Mouse (Mus musculus): Measurements from ENCODE around the gene Spats2. TPM values are rescaled to one million over a fixed set of nuclear protein-coding genes. Genes with fewer than 3 reads are reported as not detected.

The Spats2 gene
- polyA plus RNA-seq, 1 experiment from 2014 or later = 34.9 TPM

DNA sequence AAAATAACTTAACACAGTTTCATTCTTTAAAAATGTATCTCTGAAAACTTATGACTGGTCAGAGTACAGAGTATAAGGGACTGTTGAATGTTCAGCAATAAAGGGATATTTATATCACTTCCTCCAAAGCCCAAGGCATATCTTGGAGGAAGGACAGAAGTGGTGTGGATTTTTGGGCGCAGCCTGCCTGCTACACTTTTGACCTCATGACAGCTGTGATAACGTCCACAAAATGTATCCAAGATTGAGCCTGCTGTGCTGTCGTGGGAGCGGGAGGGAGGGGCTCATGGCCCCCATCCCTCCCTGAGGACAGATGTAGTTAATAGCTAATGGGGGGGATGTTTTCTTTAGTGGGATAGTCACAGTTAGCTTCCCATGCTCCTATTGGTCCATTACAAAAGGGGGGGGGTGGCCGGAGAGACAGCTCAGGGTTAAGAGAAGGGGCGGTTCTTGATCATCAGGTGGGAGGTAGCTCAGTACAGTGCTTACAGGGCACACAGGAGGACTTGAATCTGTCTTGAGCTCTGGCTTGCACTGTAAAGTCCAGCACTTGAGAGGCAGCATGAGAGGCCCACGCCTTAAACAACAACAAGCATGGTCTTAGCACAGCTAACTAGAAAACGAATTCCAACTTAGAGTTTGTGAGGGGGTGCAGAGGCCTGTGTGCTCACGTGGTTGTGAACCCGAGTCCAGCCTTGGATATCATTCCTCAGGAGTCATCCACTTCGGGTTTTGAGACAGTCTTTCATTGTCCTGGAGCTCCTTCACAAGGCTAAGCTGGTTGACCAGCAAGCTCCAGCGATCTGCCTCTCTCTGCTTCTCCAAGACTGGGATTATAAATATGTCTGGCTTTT, 38.0 kb downstream of the Spats2 start:
- no peak overlapping the region for H3K4me3 ChIP-seq
- no peaks in the 10 kb centered on the region for H3K9me3 ChIP-seq
- no peak for ATAC-seq (ENCODE audit: low FRiP score, low read depth)
- 84% methylated on average over 12 of the region's 12 CpGs for WGBS
- H3K27me3 ChIP-seq = no peaks in the 10 kb centered on the region
- H3K4me2 ChIP-seq = no peak overlapping the region
- no peaks in the 10 kb centered on the region for H3K4me1 ChIP-seq (replicated peaks)
- no peak overlapping the region for H3K27ac ChIP-seq (replicated peaks)
- peaks cover 8% of the 10 kb centered on the region; the same call in 1 of the 2 replicates for H3K36me3 ChIP-seq
- H3K9ac ChIP-seq = no peak overlapping the region

DNA sequence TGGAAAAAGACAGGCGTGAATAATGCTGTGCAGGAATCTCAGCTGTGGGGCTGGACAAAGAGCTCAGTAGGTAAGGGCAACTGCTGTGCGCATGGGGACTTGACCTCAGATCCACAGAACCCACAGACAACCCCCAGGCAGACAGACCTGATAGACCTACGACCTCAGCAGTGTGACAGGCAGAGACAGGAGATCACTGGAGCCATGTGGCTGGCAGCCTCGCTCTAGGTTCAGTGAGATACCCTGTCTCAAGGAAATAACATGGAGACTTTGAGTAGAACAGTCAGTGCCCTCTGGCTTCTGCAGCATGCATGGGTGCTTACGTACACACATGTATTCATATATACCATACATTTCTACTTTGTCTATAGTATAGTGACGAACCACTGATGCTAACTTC, 46.4 kb downstream of the Spats2 start:
- no peaks in the 10 kb centered on the region for H3K4me1 ChIP-seq (replicated peaks)
- H3K27me3 ChIP-seq = no peaks in the 10 kb centered on the region
- WGBS = 93% methylated on average over 6 of the region's 6 CpGs
- H3K4me2 ChIP-seq = no peak overlapping the region
- no peak overlapping the region for H3K27ac ChIP-seq (replicated peaks)
- no peaks in the 10 kb centered on the region for H3K9me3 ChIP-seq
- no peak overlapping the region for H3K9ac ChIP-seq
- peaks cover 28% of the 10 kb centered on the region for H3K36me3 ChIP-seq
- ATAC-seq (ENCODE audit: low FRiP score, low read depth) = no peak
- no peak overlapping the region for H3K4me3 ChIP-seq

DNA sequence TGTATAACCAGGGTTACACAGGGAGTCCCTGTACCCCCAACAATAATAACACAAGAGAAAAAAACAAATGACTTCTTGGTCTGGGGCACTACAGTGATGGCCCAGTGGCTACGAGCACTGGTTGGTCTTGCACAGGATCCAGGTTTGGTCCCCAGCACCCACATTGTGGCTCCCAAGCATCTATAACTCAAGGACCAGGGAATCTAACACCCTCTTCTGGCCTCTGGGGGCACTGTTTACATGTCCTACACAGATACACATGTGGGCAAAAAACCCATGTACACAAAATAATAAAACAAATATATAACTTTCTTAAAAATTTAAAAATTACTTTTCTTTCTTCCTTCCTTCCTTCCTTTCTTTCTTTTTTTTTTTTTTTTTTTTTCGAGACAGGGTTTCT, 53.9 kb downstream of the Spats2 start:
- Histone ChIP-seq H3K4me2 (no peak overlapping the region), H3K9me3 (no peaks in the 10 kb centered on the region), H3K27ac (replicated peaks) (no peak overlapping the region), H3K4me3 (no peak overlapping the region), H3K27me3 (no peaks in the 10 kb centered on the region), H3K4me1 (replicated peaks) (no peaks in the 10 kb centered on the region), H3K9ac (no peak overlapping the region), H3K36me3 (peaks cover 36% of the 10 kb centered on the region)
- WGBS = 92% methylated on average over 1 of the region's 2 CpGs
- ATAC-seq (ENCODE audit: low FRiP score, low read depth) = no peak

DNA sequence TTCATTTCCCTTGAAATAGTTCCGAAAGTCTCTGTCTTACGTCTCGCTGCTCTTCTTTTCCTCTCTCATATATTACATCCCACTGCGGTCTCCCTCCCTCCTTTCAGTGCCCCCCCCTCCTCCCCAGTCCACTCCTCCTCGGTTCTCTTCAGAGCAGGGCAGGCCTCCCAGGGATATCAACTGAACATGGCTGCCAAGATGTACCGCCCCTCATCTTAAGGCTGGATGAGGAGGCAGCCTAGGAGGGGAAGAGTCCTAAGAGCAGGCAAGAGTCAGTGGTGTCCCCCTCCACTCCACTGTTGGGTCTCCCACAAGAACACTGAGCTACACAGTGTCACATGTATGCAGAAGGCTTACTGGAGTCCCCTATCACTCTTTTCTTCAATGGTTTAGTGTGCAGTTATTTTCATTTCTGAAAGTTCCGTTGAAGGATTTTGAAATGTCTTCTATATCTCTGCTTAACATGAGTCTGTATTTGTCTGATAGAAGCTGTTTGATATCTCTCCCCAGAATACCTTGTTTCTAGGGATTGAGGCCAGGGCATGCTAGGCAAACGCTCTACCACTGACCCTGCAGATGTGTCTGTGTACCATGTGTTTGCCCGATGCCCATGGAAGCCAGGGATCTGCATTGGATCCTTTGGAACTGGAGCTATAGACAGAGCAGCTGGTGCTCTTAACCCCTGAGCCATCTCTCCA, 58.6 kb downstream of the Spats2 start:
- Histone ChIP-seq H3K9ac (no peak overlapping the region), H3K4me3 (no peak overlapping the region), H3K4me1 (replicated peaks) (no peaks in the 10 kb centered on the region), H3K4me2 (no peak overlapping the region), H3K36me3 (peaks cover 44% of the 10 kb centered on the region), H3K27ac (replicated peaks) (no peak overlapping the region), H3K27me3 (no peaks in the 10 kb centered on the region), H3K9me3 (no peaks in the 10 kb centered on the region)
- ATAC-seq (ENCODE audit: low FRiP score, low read depth) = no peak
- WGBS = 94% methylated on average over 9 of the region's 9 CpGs

DNA sequence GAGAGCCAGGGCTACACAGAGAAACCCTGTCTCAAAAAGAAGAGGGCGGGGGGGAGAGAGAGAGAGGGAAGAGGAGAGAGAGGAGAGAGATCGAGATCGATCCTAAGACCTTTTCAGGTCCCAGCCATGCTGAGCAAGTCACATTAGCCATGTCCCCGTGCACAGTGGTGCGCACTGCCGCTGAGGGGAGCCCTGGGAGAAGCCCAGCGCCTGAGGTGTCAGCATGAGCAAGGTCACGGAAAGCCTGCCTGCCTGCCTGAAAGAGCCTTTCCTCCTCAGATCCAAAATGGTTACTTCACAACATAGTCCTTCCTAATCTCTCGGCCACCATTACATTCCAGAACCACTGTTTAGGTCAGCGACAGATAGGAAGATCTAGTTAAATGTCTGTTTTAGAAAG, 68.6 kb downstream of the Spats2 start:
- no peak overlapping the region for H3K9ac ChIP-seq
- 60% methylated on average over 10 of the region's 10 CpGs for WGBS
- ATAC-seq (ENCODE audit: low FRiP score, low read depth) = no peak

DNA sequence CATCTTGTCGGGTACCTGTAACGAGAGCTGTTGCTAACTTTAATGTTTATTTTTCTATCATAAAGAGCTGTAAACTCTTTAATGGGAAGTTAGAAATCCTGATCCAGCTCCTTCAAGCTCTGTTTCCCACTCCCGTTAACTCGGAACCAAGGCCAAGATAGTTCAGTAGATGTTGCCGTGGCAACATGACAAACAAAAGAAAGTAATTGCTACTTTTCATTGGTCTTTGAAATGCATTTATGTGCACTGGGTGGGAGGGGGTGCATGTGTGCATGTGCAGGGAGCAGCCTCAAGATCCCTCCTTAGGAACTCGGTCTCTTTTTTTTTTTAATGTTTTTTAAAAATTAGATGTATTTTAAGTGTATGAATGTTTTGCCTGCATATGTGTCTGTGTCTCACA, 69.3 kb downstream of the Spats2 start:
- no peak for ATAC-seq (ENCODE audit: low FRiP score, low read depth)
- Histone ChIP-seq H3K4me1 (replicated peaks) (no peaks in the 10 kb centered on the region; the same call in 1 of the 2 replicates), H3K9ac (no peak overlapping the region), H3K27ac (replicated peaks) (no peak overlapping the region), H3K9me3 (no peaks in the 10 kb centered on the region), H3K36me3 (peaks cover 9% of the 10 kb centered on the region), H3K27me3 (no peaks in the 10 kb centered on the region), H3K4me2 (no peak overlapping the region), H3K4me3 (no peak overlapping the region)
- WGBS = 40% methylated on average over 6 of the region's 6 CpGs

More for the DNA sequence above, 68.6 kb downstream of the Spats2 start:
- Histone ChIP-seq H3K27me3 (no peaks in the 10 kb centered on the region), H3K27ac (replicated peaks) (no peak overlapping the region), H3K4me3 (no peak overlapping the region), H3K36me3 (peaks cover 9% of the 10 kb centered on the region), H3K4me1 (replicated peaks) (no peaks in the 10 kb centered on the region; the same call in 1 of the 2 replicates), H3K9me3 (no peaks in the 10 kb centered on the region), H3K4me2 (no peak overlapping the region)

DNA sequence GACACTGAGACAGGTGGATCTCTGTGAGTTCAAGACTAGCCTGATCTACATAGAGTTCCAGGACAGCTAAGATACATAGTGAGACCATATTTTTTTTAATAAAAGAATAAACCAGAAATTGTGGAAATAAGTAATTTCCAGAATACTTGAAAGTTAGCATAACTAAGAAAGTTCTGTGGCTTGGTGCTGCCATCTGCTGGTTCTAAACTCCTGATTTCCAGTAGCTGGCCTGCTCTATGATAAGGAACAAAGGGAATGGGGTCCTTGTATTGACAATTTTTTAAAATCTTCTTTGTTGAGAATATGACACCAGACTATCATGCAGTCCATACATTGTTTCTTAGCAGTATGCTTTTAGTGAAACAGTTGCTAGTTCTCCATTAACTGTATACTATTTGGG, 73.0 kb downstream of the Spats2 start:
- H3K4me1 ChIP-seq (replicated peaks) = no peaks in the 10 kb centered on the region; the same call in 1 of the 2 replicates
- no peak overlapping the region for H3K4me2 ChIP-seq
- H3K9me3 ChIP-seq = no peaks in the 10 kb centered on the region
- no peaks in the 10 kb centered on the region for H3K36me3 ChIP-seq
- no peaks in the 10 kb centered on the region for H3K27me3 ChIP-seq
- ATAC-seq (ENCODE audit: low FRiP score, low read depth) = no peak
- H3K9ac ChIP-seq = no peak overlapping the region
- H3K4me3 ChIP-seq = no peak overlapping the region
- H3K27ac ChIP-seq (replicated peaks) = no peak overlapping the region

DNA sequence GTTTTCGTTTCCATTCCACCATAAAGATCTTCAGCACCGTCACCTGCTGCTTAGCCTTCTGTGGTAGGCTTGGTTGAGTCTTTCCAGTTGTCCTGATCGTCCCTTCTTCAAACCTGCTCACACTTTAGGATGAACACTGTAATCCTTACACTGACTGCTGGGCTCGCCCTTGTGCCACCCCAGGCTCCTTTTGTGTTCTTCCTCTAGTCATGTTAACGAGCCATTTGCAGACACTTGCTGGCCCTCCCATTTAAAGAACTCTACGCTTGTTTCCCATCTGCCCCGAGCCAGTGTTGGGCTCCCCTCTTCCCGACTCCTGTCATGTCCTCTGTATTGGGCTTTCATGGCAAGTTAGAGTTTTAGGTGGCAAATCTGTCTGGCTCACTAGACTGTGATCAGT, 80.2 kb downstream of the Spats2 start:
- Histone ChIP-seq H3K27me3 (no peaks in the 10 kb centered on the region), H3K4me2 (no peak overlapping the region), H3K4me1 (replicated peaks) (no peaks in the 10 kb centered on the region), H3K36me3 (peaks cover 20% of the 10 kb centered on the region), H3K9me3 (no peaks in the 10 kb centered on the region), H3K27ac (replicated peaks) (no peak overlapping the region), H3K9ac (no peak overlapping the region), H3K4me3 (no peak overlapping the region)
- no peak for ATAC-seq (ENCODE audit: low FRiP score, low read depth)
- 77% methylated on average over 8 of the region's 8 CpGs for WGBS

DNA sequence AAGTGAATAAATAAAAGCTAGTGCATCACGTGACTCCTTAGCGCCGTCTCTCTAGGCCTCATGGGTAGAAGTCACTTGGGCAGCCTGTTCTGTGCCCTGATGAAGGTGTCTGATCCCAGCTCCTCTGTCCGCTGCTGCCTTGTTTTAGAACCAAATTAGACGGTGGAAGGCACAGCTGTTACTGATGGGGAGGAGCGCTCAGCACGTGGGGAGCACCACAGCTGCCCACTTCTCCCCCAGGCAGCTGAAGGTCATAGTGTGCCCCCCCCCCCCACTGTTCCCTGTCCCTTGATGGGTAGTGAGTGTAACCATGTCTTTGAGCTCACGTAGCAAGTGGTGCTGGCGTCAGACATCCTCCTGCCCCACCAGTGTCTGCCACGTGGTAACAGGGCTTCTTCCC, 87.5 kb downstream of the Spats2 start:
- Histone ChIP-seq H3K9me3 (no peaks in the 10 kb centered on the region), H3K4me2 (no peak overlapping the region), H3K27me3 (no peaks in the 10 kb centered on the region), H3K9ac (no peak overlapping the region), H3K36me3 (peaks cover 44% of the 10 kb centered on the region), H3K27ac (replicated peaks) (no peak overlapping the region), H3K4me3 (no peak overlapping the region), H3K4me1 (replicated peaks) (no peaks in the 10 kb centered on the region)
- no peak for ATAC-seq (ENCODE audit: low FRiP score, low read depth)
- 89% methylated on average over 10 of the region's 10 CpGs for WGBS

DNA sequence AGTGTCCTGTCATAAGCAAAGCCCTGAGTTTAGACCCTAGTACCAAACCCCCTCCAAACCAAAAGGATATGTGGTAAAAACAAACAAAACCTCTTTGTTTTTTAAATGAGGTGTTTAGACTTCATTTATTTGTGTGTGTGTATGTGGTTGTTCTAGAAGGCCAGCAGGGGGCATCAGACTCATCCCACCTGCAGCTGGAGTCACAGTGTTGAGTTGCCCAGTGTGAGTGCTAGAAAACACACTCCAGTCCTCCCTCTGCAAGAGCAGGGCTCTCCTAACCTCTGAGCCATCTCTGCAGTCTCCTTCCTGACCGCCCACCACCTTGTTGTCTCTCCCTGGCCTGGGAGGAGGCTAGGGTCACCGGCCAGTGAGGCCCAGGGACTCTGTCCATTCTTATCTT, 89.2 kb downstream of the Spats2 start:
- no peak for ATAC-seq (ENCODE audit: low FRiP score, low read depth)
- Histone ChIP-seq H3K4me3 (no peak overlapping the region), H3K4me1 (replicated peaks) (no peaks in the 10 kb centered on the region), H3K9ac (no peak overlapping the region), H3K27ac (replicated peaks) (no peak overlapping the region), H3K4me2 (no peak overlapping the region), H3K27me3 (peaks cover 5% of the 10 kb centered on the region), H3K36me3 (peaks cover 30% of the 10 kb centered on the region), H3K9me3 (no peaks in the 10 kb centered on the region)
- WGBS = 77% methylated on average over 2 of the region's 2 CpGs

DNA sequence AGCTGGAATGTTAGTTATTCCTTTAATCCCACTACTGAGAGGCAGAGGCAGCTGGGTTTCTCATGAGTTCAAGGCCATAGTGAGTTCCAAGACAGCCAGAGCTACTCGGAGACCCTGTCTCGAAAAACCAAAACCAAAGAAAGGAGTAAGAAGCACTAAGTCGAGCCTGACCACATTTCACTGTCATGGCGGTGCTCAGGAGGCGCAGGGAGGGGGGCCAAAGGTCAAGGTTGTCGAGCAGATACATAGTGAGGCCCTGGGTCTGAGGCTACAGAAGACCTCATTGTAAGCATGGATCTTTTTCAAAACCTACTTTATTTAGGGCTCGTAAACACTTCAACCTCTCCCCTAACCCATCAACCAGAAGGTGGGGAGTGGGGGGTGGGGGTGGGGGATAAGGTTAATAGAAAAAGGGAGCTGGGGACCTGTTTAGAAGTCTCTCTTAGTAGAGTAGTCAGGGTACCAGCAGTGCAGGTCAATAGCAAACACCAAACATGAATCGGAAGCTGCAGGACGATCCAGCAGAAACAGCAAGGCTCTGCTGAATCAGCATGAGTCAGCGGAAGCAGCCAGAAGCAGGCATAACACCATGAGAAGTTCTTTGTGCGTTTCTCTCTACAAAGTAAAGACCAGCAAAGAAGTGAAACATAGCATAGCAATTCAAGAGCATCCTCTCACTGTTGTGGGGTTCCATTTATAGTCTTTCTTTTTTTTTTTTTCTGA, 90.2 kb downstream of the Spats2 start:
- peaks cover 25% of the 10 kb centered on the region for H3K36me3 ChIP-seq
- no peak overlapping the region for H3K9ac ChIP-seq
- H3K27ac ChIP-seq (replicated peaks) = no peak overlapping the region
- H3K4me2 ChIP-seq = no peak overlapping the region
- H3K27me3 ChIP-seq = peaks cover 14% of the 10 kb centered on the region
- H3K9me3 ChIP-seq = no peaks in the 10 kb centered on the region
- 87% methylated on average over 11 of the region's 11 CpGs for WGBS
- H3K4me3 ChIP-seq = no peak overlapping the region
- ATAC-seq (ENCODE audit: low FRiP score, low read depth) = no peak
- H3K4me1 ChIP-seq (replicated peaks) = no peaks in the 10 kb centered on the region

DNA sequence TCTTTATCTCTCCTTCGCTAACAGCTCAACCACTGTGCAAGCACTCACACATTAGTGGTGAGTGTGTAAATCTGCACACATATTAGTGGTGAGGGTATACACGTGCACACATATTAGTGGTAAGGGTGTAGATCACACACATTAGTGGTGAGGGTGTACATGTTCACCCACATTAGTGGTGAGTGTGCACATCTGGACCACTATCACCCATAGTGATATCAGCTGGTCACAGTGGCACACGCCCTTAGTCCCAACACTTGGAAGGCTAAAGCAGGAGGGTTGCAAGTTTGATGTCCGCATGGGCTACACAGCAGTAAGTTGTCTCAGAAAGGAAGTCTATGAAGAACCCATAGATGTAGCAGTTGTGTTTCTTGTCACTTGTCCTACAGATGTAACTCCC, 91.9 kb downstream of the Spats2 start:
- 91% methylated on average over 4 of the region's 4 CpGs for WGBS
- Histone ChIP-seq H3K9ac (no peak overlapping the region), H3K4me3 (no peak overlapping the region), H3K9me3 (no peaks in the 10 kb centered on the region), H3K36me3 (peaks cover 9% of the 10 kb centered on the region), H3K4me2 (no peak overlapping the region), H3K27ac (replicated peaks) (no peak overlapping the region), H3K27me3 (peaks cover 28% of the 10 kb centered on the region), H3K4me1 (replicated peaks) (no peaks in the 10 kb centered on the region)
- ATAC-seq (ENCODE audit: low FRiP score, low read depth) = no peak

Data from hindbrain, embryonic 15.5 days (tissue).